Mouse (Mus musculus) ovary, postnatal 14 days (tissue): ENCODE data around the gene Syn2.

Source experiments
- DNase-seq: peaks from one replicate; pipeline ENCODE4 v3.0.0; 2022; ENCODE audit warnings: low spot score

Gene Syn2

GRCm38 (mm10) chr6:115134501-115135331 lies at the start of gene Syn2:
Syn2 (plus strand) TSS chr6:115134902.
- peak; percentile 66 for DNase-seq

- DNase-seq, result no peak
These were observed 49.3 kb upstream of the Syn2 start for GRCm38 (mm10) chr6:115085274-115085841.

GRCm38 (mm10) chr6:115088314-115089106 lies 46.2 kb upstream of the Syn2 start:
- no peak for DNase-seq

GRCm38 (mm10) chr6:115091737-115092136 lies 43.0 kb upstream of the Syn2 start:
- no peak for DNase-seq

GRCm38 (mm10) chr6:115102542-115102941 lies 32.2 kb upstream of the Syn2 start:
- no peak for DNase-seq

- DNase-seq, result no peak
These were observed 23.3 kb upstream of the Syn2 start for GRCm38 (mm10) chr6:115111426-115111825.

- DNase-seq, result no peak
These were observed 12.5 kb upstream of the Syn2 start for GRCm38 (mm10) chr6:115122181-115122580.

- DNase-seq, result no peak
These were observed 11.2 kb upstream of the Syn2 start for GRCm38 (mm10) chr6:115123262-115124201.

- no peak for DNase-seq
These were observed 9.9 kb upstream of the Syn2 start for GRCm38 (mm10) chr6:115124675-115125357.

GRCm38 (mm10) chr6:115125358-115125720 lies 9.4 kb upstream of the Syn2 start:
- no peak for DNase-seq

GRCm38 (mm10) chr6:115126232-115126785 lies 8.4 kb upstream of the Syn2 start:
- no peak for DNase-seq

- DNase-seq, result no peak
These were observed 7.9 kb upstream of the Syn2 start for GRCm38 (mm10) chr6:115126851-115127250.

- DNase-seq, result no peak
These were observed 7.4 kb upstream of the Syn2 start for GRCm38 (mm10) chr6:115127255-115127824.

GRCm38 (mm10) chr6:115135332-115135649 lies 589 bp downstream of the Syn2 start:
- DNase-seq, result no peak

GRCm38 (mm10) chr6:115136156-115136555 lies 1.5 kb downstream of the Syn2 start:
- no peak for DNase-seq

GRCm38 (mm10) chr6:115141446-115141845 lies 6.7 kb downstream of the Syn2 start:
- no peak for DNase-seq

- DNase-seq, result no peak
These were observed 26.5 kb downstream of the Syn2 start for GRCm38 (mm10) chr6:115161175-115161574.

- no peak for DNase-seq
These were observed 31.3 kb downstream of the Syn2 start for GRCm38 (mm10) chr6:115165863-115166470.

- no peak for DNase-seq
These were observed 34.2 kb downstream of the Syn2 start for GRCm38 (mm10) chr6:115168921-115169320.

GRCm38 (mm10) chr6:115169518-115169917 lies 34.8 kb downstream of the Syn2 start:
- no peak for DNase-seq
